Mouse (Mus musculus): ENCODE results near the gene Eno3. TPM values are rescaled to one million over a fixed set of nuclear protein-coding genes. Genes with fewer than 3 reads are reported as not detected.

Gene Eno3
- total and polyA plus RNA-seq, 3 experiments = 14.2 to 16.8 TPM; not detected in 1

- TF ChIP-seq POLR2A (IDR thresholded peaks at IDR 0.05; ENCODE audit: control insufficient read depth in 1 of 2, insufficient read depth in 1 of 2, low read depth in 1 of 2, low read length in 2 of 2, poor library complexity in 1 of 2) (0 out of 4 replicates have a peak, but pooled peaks of 1 of the 2 experiments have one; percentile 29), USF1 (IDR thresholded peaks at IDR 0.05; ENCODE audit: low read depth, low read length) (no peak)
- peaks cover 38% of the 10 kb centered on the region for H3K79me2 ChIP-seq (ENCODE audit: control insufficient read depth, insufficient read depth, low read length, poor library complexity)
- H3K27ac ChIP-seq (ENCODE audit: control insufficient read depth, low read depth, low read length) = no peak overlapping the region
- peaks cover 4 to 43% of the 10 kb centered on the region in 2 experiments for H3K4me1 ChIP-seq (ENCODE audit: control insufficient read depth in 1 of 2, insufficient read depth in 2 of 2, low read length in 2 of 2)
- no peaks in the 10 kb centered on the region for H3K9me3 ChIP-seq (replicated peaks; ENCODE audit: insufficient read depth, low read length)
- DNase-seq (ENCODE audit: low read depth, low spot score) = no peak
- no peaks in the 10 kb centered on the region for H3K27me3 ChIP-seq (ENCODE audit: control insufficient read depth in 1 of 2, insufficient read depth in 2 of 2, low read length in 2 of 2)
- H3K9ac ChIP-seq (ENCODE audit: control insufficient read depth, low read depth, low read length, poor library complexity, severe bottlenecking) = no peak overlapping the region
- H3K4me3 ChIP-seq (ENCODE audit: control insufficient read depth in 1 of 2, insufficient read depth in 1 of 2, low read depth in 2 of 2, low read length in 2 of 2) = no peak overlapping the region
- peaks cover 0 to 35% of the 10 kb centered on the region in 2 experiments; a peak in 2 of 4 replicates for H3K36me3 ChIP-seq (ENCODE audit: control insufficient read depth in 1 of 2, insufficient read depth in 2 of 2, low read length in 2 of 2)
Measured at GRCm38 (mm10) chr11:70643051-70643450, 14.0 kb upstream of the Eno3 start.

- H3K79me2 ChIP-seq (ENCODE audit: control insufficient read depth, insufficient read depth, low read length, poor library complexity) = peaks cover 50% of the 10 kb centered on the region
- H3K4me1 ChIP-seq (ENCODE audit: control insufficient read depth in 1 of 2, insufficient read depth in 2 of 2, low read length in 2 of 2) = peaks cover 6 to 41% of the 10 kb centered on the region in 2 experiments
- no peak overlapping the region for H3K27ac ChIP-seq (ENCODE audit: control insufficient read depth, low read depth, low read length)
- no peak overlapping the region for H3K4me3 ChIP-seq (ENCODE audit: control insufficient read depth in 1 of 2, insufficient read depth in 1 of 2, low read depth in 2 of 2, low read length in 2 of 2)
- TF ChIP-seq TBP (IDR thresholded peaks at IDR 0.05; ENCODE audit: low read depth, low read length) (no peak), MAFK (IDR thresholded peaks at IDR 0.05; ENCODE audit: borderline replicate concordance, low read depth, low read length) (no peak), ETS1 (IDR thresholded peaks at IDR 0.05; ENCODE audit: low read depth, low read length) (no peak), ELF1 (IDR thresholded peaks at IDR 0.05; ENCODE audit: low read depth, low read length) (no peak)
- no peak for DNase-seq (ENCODE audit: low read depth, low spot score)
- no peaks in the 10 kb centered on the region for H3K27me3 ChIP-seq (ENCODE audit: control insufficient read depth in 1 of 2, insufficient read depth in 2 of 2, low read length in 2 of 2)
- H3K9ac ChIP-seq (ENCODE audit: control insufficient read depth, low read depth, low read length, poor library complexity, severe bottlenecking) = no peak overlapping the region
- H3K36me3 ChIP-seq (ENCODE audit: control insufficient read depth in 1 of 2, insufficient read depth in 2 of 2, low read length in 2 of 2) = peaks cover 5 to 35% of the 10 kb centered on the region in 2 experiments
- no peaks in the 10 kb centered on the region for H3K9me3 ChIP-seq (replicated peaks; ENCODE audit: insufficient read depth, low read length)
Measured at GRCm38 (mm10) chr11:70644564-70645103, 12.4 kb upstream of the Eno3 start.

GRCm38 (mm10) chr11:70645461-70646258 lies 11.3 kb upstream of the Eno3 start:
- no peak for DNase-seq (ENCODE audit: low read depth, low spot score)
- H3K27me3 ChIP-seq (ENCODE audit: control insufficient read depth in 1 of 2, insufficient read depth in 2 of 2, low read length in 2 of 2) = no peaks in the 10 kb centered on the region
- no peaks in the 10 kb centered on the region for H3K9me3 ChIP-seq (replicated peaks; ENCODE audit: insufficient read depth, low read length)
- peaks cover 10 to 40% of the 10 kb centered on the region in 2 experiments for H3K4me1 ChIP-seq (ENCODE audit: control insufficient read depth in 1 of 2, insufficient read depth in 2 of 2, low read length in 2 of 2)
- peaks cover 9 to 36% of the 10 kb centered on the region in 2 experiments for H3K36me3 ChIP-seq (ENCODE audit: control insufficient read depth in 1 of 2, insufficient read depth in 2 of 2, low read length in 2 of 2)
- peaks cover 47% of the 10 kb centered on the region for H3K79me2 ChIP-seq (ENCODE audit: control insufficient read depth, insufficient read depth, low read length, poor library complexity)
- no peak overlapping the region for H3K27ac ChIP-seq (ENCODE audit: control insufficient read depth, low read depth, low read length)
- peak overlapping the region; percentile 56 to 70 for H3K4me3 ChIP-seq (ENCODE audit: control insufficient read depth in 1 of 2, insufficient read depth in 1 of 2, low read depth in 2 of 2, low read length in 2 of 2)
- peak overlapping the region; percentile 80 for H3K9ac ChIP-seq (ENCODE audit: control insufficient read depth, low read depth, low read length, poor library complexity, severe bottlenecking)
- TF ChIP-seq ZC3H11A (IDR thresholded peaks at IDR 0.05; ENCODE audit: low read depth, low read length) (no peak), NELFE (IDR thresholded peaks at IDR 0.05; ENCODE audit: low read depth, low read length) (no peak), POLR2AphosphoS5 (IDR thresholded peaks at IDR 0.05; ENCODE audit: borderline replicate concordance, low read depth, low read length) (no peak), MAFK (IDR thresholded peaks at IDR 0.05; ENCODE audit: borderline replicate concordance, low read depth, low read length) (no peak), MAZ (IDR thresholded peaks at IDR 0.05; ENCODE audit: low read depth, low read length) (no peak), POLR2AphosphoS2 (IDR thresholded peaks at IDR 0.05; ENCODE audit: low read length) (no peak), ELF1 (IDR thresholded peaks at IDR 0.05; ENCODE audit: low read depth, low read length) (no peak), UBTF (IDR thresholded peaks at IDR 0.05; ENCODE audit: borderline replicate concordance, insufficient read depth, low read depth, low read length) (no peak), SMC3 (IDR thresholded peaks at IDR 0.05; ENCODE audit: low read depth, low read length) (no peak), MAX (IDR thresholded peaks at IDR 0.05; ENCODE audit: low read length) (no peak), ZKSCAN1 (IDR thresholded peaks at IDR 0.05; ENCODE audit: low read depth, low read length) (no peak), ZMIZ1 (IDR thresholded peaks at IDR 0.05; ENCODE audit: low read depth, low read length) (no peak), GABPA (IDR thresholded peaks at IDR 0.05; ENCODE audit: low read depth, low read length) (no peak), POLR2A (IDR thresholded peaks at IDR 0.05; ENCODE audit: control insufficient read depth in 1 of 2, insufficient read depth in 1 of 2, low read depth in 1 of 2, low read length in 2 of 2, poor library complexity in 1 of 2) (no peak), TCF12 (IDR thresholded peaks at IDR 0.05; ENCODE audit: low read depth, low read length) (no peak), EP300 (IDR thresholded peaks at IDR 0.05; ENCODE audit: low read depth in 1 of 2, low read length in 2 of 2) (no peak)

Measured in MEL (cell line).